Mouse (Mus musculus) liver, postnatal 0 days (tissue): ENCODE data around the gene Spic. TPM values are rescaled to one million over a fixed set of nuclear protein-coding genes. Genes with fewer than 3 reads are reported as not detected.

ENCODE experiments used
- ATAC-seq: fragments of 200-750 bp; cut with Nextera tagmentation; 2 replicates; pipeline ENCODE4 v1.8.0; 2017; ENCODE audit warnings: mild to moderate bottlenecking, moderate library complexity
- DNase-seq: peaks from one replicate; pipeline ENCODE4 v3.0.0-alpha.2; 2016
- H3K27ac ChIP-seq: fragments of 300-500 bp; sonication (generic); 2 replicates; pipeline ENCODE4 v1.5.1; 2014; ENCODE audit warnings: antibody characterized with exemption, moderate library complexity, mild to moderate bottlenecking, low read depth
- H3K27me3 ChIP-seq: fragments of 300-500 bp; sonication (generic); 2 replicates; pipeline ENCODE4 v1.6.1; 2014; ENCODE audit warnings: low read length, control low read depth, mixed read lengths; ENCODE audit not compliant: insufficient read depth
- H3K36me3 ChIP-seq: fragments of 300-500 bp; sonication (generic); replicated peaks from 2 replicates; pipeline ENCODE4 v1.6.1; 2014; ENCODE audit warnings: mild to moderate bottlenecking, control low read depth, low read length, moderate library complexity, mixed read lengths; ENCODE audit not compliant: insufficient read depth
- H3K4me1 ChIP-seq: fragments of 300-500 bp; sonication (generic); 2 replicates; pipeline ENCODE4 v1.6.1; 2014; ENCODE audit warnings: antibody characterized with exemption, mild to moderate bottlenecking, control low read depth; ENCODE audit not compliant: insufficient read depth
- H3K4me2 ChIP-seq: fragments of 300-500 bp; sonication (generic); 2 replicates; pipeline ENCODE4 v1.6.1; 2014; ENCODE audit warnings: low read depth, mild to moderate bottlenecking, low read length, moderate library complexity, mixed read lengths
- H3K4me3 ChIP-seq: fragments of 300-500 bp; sonication (generic); 2 replicates; pipeline ENCODE4 v1.5.1; 2014; ENCODE audit warnings: low read depth, low read length
- H3K9ac ChIP-seq: fragments of 300-500 bp; sonication (generic); replicated peaks from 2 replicates; pipeline ENCODE4 v1.6.1; 2014; ENCODE audit warnings: mild to moderate bottlenecking, moderate library complexity
- H3K9me3 ChIP-seq: fragments of 300-500 bp; sonication (generic); 2 replicates; pipeline ENCODE4 v1.6.1; 2016; ENCODE audit warnings: mild to moderate bottlenecking, control low read depth, low read length, mixed read lengths
- CTCF ChIP-seq: sonication (generic); IDR thresholded peaks from 2 replicates; pipeline ENCODE4 v1.5.1; 2016; ENCODE audit warnings: antibody characterized with exemption, low read depth
- EP300 ChIP-seq: IDR thresholded peaks from 2 replicates; pipeline ENCODE4 v1.6.1; 2016; ENCODE audit warnings: antibody characterized with exemption, low read depth, mild to moderate bottlenecking
- WGBS: fragments of 180-500 bp; shearing (Covaris S2); extraction: QIAGEN DNeasy Blood & Tissue Kit; methylation state at CpG from one replicate; pipeline ENCODE4 v1.1.7; 2014; ENCODE audit not compliant: insufficient replicate concordance; 5-methylcytosine and 5-hydroxymethylcytosine counted together
- polyA plus RNA-seq: library from polyadenylated mRNA; unstranded; fragments of >200 nt; fragmentation: Nextera tagmentation; extraction: Ambion mirVana; gene quantifications from 2 replicates; pipeline ENCODE4 v1.2.1, GENCODE M21; 2015

Spic gene
- polyA plus RNA-seq, 1 experiment from 2014 or later = 19.2 TPM

DNA sequence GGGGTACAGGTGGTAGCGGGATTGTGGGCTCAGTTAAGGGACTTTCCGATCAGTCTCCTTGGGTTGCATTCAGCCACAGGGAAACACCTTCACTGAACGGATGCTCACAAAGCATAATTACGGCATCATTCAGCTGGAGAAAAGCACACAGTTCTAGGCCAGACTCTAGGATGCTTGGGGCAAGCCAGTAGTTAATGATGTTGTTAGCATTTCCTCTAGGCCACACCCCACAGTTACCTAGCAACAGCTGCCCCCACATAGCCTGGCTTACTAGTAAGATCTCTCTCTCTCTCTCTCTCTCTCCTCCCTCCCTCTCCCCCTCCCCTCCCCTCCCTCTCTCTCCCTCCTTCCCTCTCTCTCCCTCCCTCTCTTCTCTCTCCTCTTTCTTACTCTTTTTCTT lies 57.8 kb downstream of the Spic start:
- no peak for DNase-seq
- no peaks in the 10 kb centered on the region for H3K36me3 ChIP-seq
- no peak overlapping the region for H3K4me3 ChIP-seq
- no peaks in the 10 kb centered on the region for H3K4me1 ChIP-seq
- no peak for ATAC-seq
- no peak overlapping the region for H3K27ac ChIP-seq
- no peaks in the 10 kb centered on the region for H3K27me3 ChIP-seq
- no peak overlapping the region for H3K9ac ChIP-seq
- H3K9me3 ChIP-seq = no peaks in the 10 kb centered on the region
- 86% methylated on average over 4 of the region's 4 CpGs for WGBS
- no peak for TF ChIP-seq CTCF
- TF ChIP-seq EP300 = no peak
- H3K4me2 ChIP-seq = no peak overlapping the region

DNA sequence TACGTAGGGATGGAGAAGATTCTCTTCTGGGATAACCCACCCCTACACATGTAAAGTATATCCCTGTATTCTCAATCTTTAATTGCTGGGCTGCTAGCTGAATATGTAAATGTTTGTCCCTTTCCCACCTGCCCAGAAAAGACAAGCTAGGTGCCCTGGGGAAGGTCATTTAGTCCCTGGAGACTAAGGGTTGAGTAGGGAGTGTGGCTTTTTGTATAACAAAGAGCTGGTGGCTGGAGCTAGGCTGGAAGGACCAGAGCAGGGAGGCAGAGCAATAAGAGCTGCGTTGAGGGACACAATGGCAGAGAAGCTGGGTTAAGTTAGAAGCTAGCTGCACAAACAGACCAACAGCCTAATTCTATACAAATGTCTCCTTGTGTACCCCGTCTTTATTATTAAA lies 58.6 kb downstream of the Spic start:
- TF ChIP-seq CTCF = no peak
- no peak for TF ChIP-seq EP300

More for the DNA sequence above, 58.6 kb downstream of the Spic start:
- Histone ChIP-seq H3K27me3 (no peaks in the 10 kb centered on the region), H3K36me3 (no peaks in the 10 kb centered on the region), H3K4me3 (no peak overlapping the region), H3K4me1 (no peaks in the 10 kb centered on the region), H3K27ac (no peak overlapping the region), H3K9me3 (no peaks in the 10 kb centered on the region), H3K4me2 (no peak overlapping the region), H3K9ac (no peak overlapping the region)
- 67% methylated on average over 3 of the region's 3 CpGs for WGBS
- no peak for ATAC-seq
- DNase-seq = no peak

Other genes starting within 250 kb of the Spic start
- 0.13 TPM in 1 of 2 replicates, not detected in the other for gene Sycp3, start 225.4 kb downstream of the Spic start, polyA plus RNA-seq
- 12.7 and 14.9 TPM in 2 replicates for gene Chpt1, start 180.9 kb downstream of the Spic start, polyA plus RNA-seq
- 0.67 and 10.6 TPM in 2 replicates for gene Mybpc1, start 79.9 kb downstream of the Spic start, polyA plus RNA-seq
- gene Arl1, start 45.8 kb upstream of the Spic start, polyA plus RNA-seq = 89.1 and 89.4 TPM in 2 replicates
- 3.2 and 3.6 TPM in 2 replicates for gene Utp20, start 141.8 kb upstream of the Spic start, polyA plus RNA-seq
- not detected in 2 replicates for gene Slc5a8, start 201.0 kb upstream of the Spic start, polyA plus RNA-seq